Mouse (Mus musculus) small intestine, adult 2 months (tissue): ENCODE data around the gene 4930426L09Rik. TPM values are rescaled to one million over a fixed set of nuclear protein-coding genes. Genes with fewer than 3 reads are reported as not detected.

ENCODE experiments used
- H3K27ac ChIP-seq: fragments of 200-500 bp; 2 replicates; pipeline ENCODE4 v1.5.1; 2012; ENCODE audit warnings: low read depth, low read length, control low read depth, inconsistent platforms; ENCODE audit not compliant: insufficient read depth
- H3K27me3 ChIP-seq: fragments of 200-500 bp; 2 replicates; pipeline ENCODE4 v1.6.1; 2012; ENCODE audit warnings: mild to moderate bottlenecking, moderate library complexity, low read length, inconsistent platforms; ENCODE audit not compliant: control insufficient read depth, insufficient read depth
- H3K36me3 ChIP-seq: fragments of 200-500 bp; 2 replicates; pipeline ENCODE4 v1.6.1; 2012; ENCODE audit warnings: mild to moderate bottlenecking, low read length, control low read depth, inconsistent platforms; ENCODE audit not compliant: control insufficient read depth, insufficient read depth
- H3K4me1 ChIP-seq: fragments of 200-500 bp; 2 replicates; pipeline ENCODE4 v1.6.1; 2012; ENCODE audit warnings: low read length, inconsistent platforms, mixed read lengths; ENCODE audit not compliant: control insufficient read depth, insufficient read depth, insufficient read length
- H3K4me3 ChIP-seq: fragments of 200-500 bp; 2 replicates; pipeline ENCODE4 v1.5.1; 2012; ENCODE audit warnings: low read depth, mild to moderate bottlenecking, control low read depth, inconsistent platforms, low read length, moderate library complexity
- CTCF ChIP-seq: fragments of 200-500 bp; IDR thresholded peaks from 2 replicates; pipeline ENCODE4 v1.5.1; 2012; ENCODE audit warnings: low read depth, mild to moderate bottlenecking, control low read depth, inconsistent platforms, low read length, moderate library complexity, mixed read lengths; ENCODE audit not compliant: insufficient replicate concordance, insufficient read length; ENCODE audit errors: extremely low read depth
- POLR2A ChIP-seq: fragments of 200-500 bp; IDR thresholded peaks from 2 replicates; pipeline ENCODE4 v1.6.1; 2012; ENCODE audit warnings: low read depth, mild to moderate bottlenecking, control low read depth, inconsistent platforms, low read length, moderate library complexity
- WGBS: fragments of 180-500 bp; shearing (Covaris S2); methylation state at CpG from one replicate; pipeline ENCODE4 v1.1.7; 2018; 5-methylcytosine and 5-hydroxymethylcytosine counted together
- polyA plus RNA-seq: library from polyadenylated mRNA; depleted of rRNA; stranded (reverse); fragments of >200 nt; gene quantifications from 2 replicates; pipeline ENCODE4 v1.2.3, GENCODE M21; 2012; rRNA removed

The 4930426L09Rik gene
- polyA plus RNA-seq, 1 experiment = 0.20 TPM

DNA sequence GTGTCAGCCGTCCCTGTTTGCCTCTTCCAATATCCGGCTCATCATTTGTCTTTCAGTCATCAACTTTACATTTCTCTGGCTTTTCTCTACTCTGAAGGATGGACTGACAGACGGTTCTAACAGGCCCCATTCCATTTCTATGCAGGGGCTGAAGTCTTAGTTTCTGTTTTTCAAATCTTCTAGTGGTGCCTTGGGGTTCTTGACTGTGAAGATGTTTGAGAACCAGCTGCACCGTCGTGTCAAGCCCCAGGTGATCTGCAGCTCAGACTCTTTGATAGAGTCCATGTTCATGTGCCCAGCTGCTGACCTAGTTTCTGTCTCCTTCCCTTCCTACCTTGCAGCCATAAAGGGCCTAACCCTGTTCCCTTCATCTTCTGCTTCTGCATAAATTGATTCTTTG, 18.2 kb downstream of the 4930426L09Rik start:
- no peaks in the 10 kb centered on the region for H3K4me1 ChIP-seq
- H3K4me3 ChIP-seq = no peak overlapping the region
- no peak overlapping the region for H3K27ac ChIP-seq
- no peak for TF ChIP-seq POLR2A
- TF ChIP-seq CTCF = no peak
- no peaks in the 10 kb centered on the region for H3K27me3 ChIP-seq
- WGBS = 62% methylated on average over 5 of the region's 5 CpGs
- no peaks in the 10 kb centered on the region for H3K36me3 ChIP-seq

GRCm38 (mm10) chr2:19016839-19017238, 18.7 kb downstream of the 4930426L09Rik start:
- TF ChIP-seq CTCF = no peak
- TF ChIP-seq POLR2A = no peak
- Histone ChIP-seq H3K27me3 (no peaks in the 10 kb centered on the region), H3K27ac (no peak overlapping the region), H3K36me3 (no peaks in the 10 kb centered on the region), H3K4me1 (no peaks in the 10 kb centered on the region), H3K4me3 (no peak overlapping the region)
- 26% methylated on average over 1 of the region's 1 CpGs for WGBS

DNA sequence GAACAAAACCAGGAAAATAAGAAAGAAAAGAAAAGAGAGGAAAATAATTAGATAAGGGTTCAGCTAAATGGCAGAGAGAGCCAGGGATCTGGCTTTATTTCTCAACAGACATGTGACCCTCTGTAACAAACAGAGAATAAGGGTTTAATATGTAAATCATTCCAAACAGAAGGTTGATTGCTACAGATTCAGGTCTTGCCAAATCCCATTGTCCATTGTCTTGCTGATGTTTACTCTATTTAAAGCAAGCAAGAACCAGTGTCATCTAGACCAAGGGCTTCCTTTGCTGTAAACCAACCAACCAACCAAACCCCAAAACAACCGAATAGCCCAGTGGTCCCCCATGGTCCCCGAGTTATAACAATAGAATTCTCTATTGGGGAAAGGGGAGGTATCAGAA, 19.9 kb downstream of the 4930426L09Rik start:
- Histone ChIP-seq H3K4me1 (no peaks in the 10 kb centered on the region), H3K36me3 (no peaks in the 10 kb centered on the region), H3K27ac (no peak overlapping the region), H3K27me3 (no peaks in the 10 kb centered on the region), H3K4me3 (no peak overlapping the region)
- TF ChIP-seq CTCF (no peak), POLR2A (no peak)
- WGBS = 53% methylated on average over 2 of the region's 2 CpGs

DNA sequence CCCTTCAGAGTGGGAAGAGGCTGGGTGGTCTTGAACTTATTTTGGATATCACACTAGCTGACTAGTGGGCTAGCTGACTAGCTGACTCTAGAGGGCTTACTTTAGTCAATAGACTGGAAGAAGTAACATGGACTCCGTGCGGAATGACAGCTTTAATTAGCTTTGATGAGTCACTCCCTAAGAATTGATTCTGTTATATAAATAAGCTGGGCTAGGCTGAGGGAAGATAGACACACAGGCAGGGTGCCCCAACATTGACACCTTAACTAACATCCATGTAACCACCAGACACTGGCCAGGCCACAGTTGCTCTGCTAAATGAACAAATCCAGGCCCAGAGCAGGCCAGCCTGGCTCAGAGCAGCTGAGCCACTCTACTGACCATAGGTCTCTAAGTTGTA, 26.7 kb downstream of the 4930426L09Rik start:
- Histone ChIP-seq H3K36me3 (no peaks in the 10 kb centered on the region), H3K4me3 (no peak overlapping the region), H3K4me1 (no peaks in the 10 kb centered on the region), H3K27ac (no peak overlapping the region), H3K27me3 (no peaks in the 10 kb centered on the region)
- WGBS = 46% methylated on average over 2 of the region's 2 CpGs
- TF ChIP-seq POLR2A (no peak), CTCF (no peak)

GRCm38 (mm10) chr2:19037430-19037829, 39.3 kb downstream of the 4930426L09Rik start:
- H3K27me3 ChIP-seq = no peaks in the 10 kb centered on the region
- TF ChIP-seq POLR2A (no peak), CTCF (no peak)
- peaks cover 4% of the 10 kb centered on the region; the same call in 1 of the 2 replicates for H3K4me1 ChIP-seq
- H3K27ac ChIP-seq = no peak overlapping the region; the same call in 1 of the 2 replicates
- no peaks in the 10 kb centered on the region for H3K36me3 ChIP-seq
- 53% methylated on average over 4 of the region's 4 CpGs for WGBS
- H3K4me3 ChIP-seq = no peak overlapping the region

DNA sequence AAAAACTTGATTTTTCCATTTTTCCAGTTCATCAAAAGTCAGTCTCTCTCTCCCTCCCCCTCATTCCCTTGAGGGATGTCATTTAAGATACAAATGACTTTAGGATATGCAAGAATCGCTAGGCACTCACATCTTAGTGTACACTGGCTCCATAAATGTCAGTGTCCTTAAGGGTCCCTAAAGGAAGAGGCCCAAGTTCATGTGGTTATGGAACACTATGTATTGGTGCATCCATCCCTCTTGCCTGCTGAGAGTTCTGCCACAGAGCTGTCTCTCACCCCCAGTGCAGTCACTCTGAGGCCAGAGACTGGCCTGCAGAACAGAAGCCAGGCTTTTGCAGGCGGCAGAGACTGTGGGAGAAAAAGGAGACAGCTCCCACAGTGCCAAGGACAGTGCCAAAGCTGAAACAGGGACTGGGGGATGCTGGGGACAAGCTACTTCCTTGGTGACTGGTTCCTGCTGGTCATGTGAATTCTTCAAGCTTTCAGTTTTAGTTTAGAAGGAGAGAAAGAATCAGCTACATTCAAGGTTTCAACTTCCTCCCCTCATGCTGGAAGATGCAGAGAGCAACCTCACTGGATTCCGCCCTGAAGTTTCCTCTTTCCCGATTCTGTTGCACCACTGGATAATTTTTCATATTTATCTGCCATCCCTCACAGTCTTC, 39.9 kb downstream of the 4930426L09Rik start:
- Histone ChIP-seq H3K4me1 (peaks cover 4% of the 10 kb centered on the region; the same call in 1 of the 2 replicates), H3K4me3 (no peak overlapping the region), H3K36me3 (no peaks in the 10 kb centered on the region), H3K27ac (peak overlapping the region; percentile 51; the same call in 1 of the 2 replicates), H3K27me3 (no peaks in the 10 kb centered on the region)
- TF ChIP-seq CTCF = no peak
- TF ChIP-seq POLR2A = no peak
- 52% methylated on average over 4 of the region's 4 CpGs for WGBS

DNA sequence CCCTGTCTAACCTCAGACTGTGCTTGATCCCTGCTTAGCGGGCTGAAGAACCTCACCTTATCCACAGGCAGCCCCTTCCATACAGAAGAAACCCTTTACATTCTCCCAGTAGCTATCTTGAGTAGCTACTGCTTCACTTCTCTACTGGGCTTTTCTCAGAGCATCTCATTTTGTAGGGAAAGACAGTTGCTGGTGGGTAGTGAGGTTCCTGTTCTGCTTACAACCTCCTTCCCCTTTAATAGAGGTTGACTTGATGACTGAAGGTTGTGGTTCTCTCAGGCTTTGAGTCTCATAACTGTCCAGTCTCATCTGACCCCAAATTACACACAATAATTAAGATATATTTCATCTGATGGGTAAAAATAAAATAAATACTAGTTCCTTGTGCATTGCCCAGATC, 50.1 kb downstream of the 4930426L09Rik start:
- Histone ChIP-seq H3K4me1 (no peaks in the 10 kb centered on the region), H3K36me3 (no peaks in the 10 kb centered on the region), H3K27ac (no peak overlapping the region), H3K4me3 (no peak overlapping the region), H3K27me3 (no peaks in the 10 kb centered on the region)
- TF ChIP-seq CTCF = no peak
- TF ChIP-seq POLR2A = no peak
- WGBS = 79% methylated on average over 1 of the region's 1 CpGs

GRCm38 (mm10) chr2:19049341-19049740, 51.2 kb downstream of the 4930426L09Rik start:
- H3K4me3 ChIP-seq = no peak overlapping the region
- no peaks in the 10 kb centered on the region for H3K36me3 ChIP-seq
- H3K4me1 ChIP-seq = no peaks in the 10 kb centered on the region
- WGBS = 84% methylated on average over 1 of the region's 1 CpGs
- no peak overlapping the region; the same call in 1 of the 2 replicates for H3K27ac ChIP-seq
- no peaks in the 10 kb centered on the region for H3K27me3 ChIP-seq
- TF ChIP-seq POLR2A (no peak), CTCF (no peak)

Other genes starting within 250 kb of the 4930426L09Rik start
- 1.4 and 2.2 TPM in 2 replicates for gene Pip4k2a, start 217 bp upstream of the 4930426L09Rik start, polyA plus RNA-seq
- not detected in 2 replicates for gene Armc3, start 201.0 kb downstream of the 4930426L09Rik start, polyA plus RNA-seq